Mouse (Mus musculus) E14TG2a.4 (cell line): ENCODE data around the gene Rfx3.

Experiments used
- CTCF ChIP-seq: conservative IDR thresholded peaks from 2 replicates; pipeline ENCODE4 v1.5.1; 2014; ENCODE audit warnings: low read length
- NANOG ChIP-seq: IDR thresholded peaks from 2 replicates; pipeline ENCODE4 v1.6.1; 2014; ENCODE audit warnings: borderline replicate concordance, low read length, mixed read lengths
- POU5F1 ChIP-seq: IDR thresholded peaks from 2 replicates; pipeline ENCODE4 v1.6.1; 2014; ENCODE audit warnings: low read length, borderline replicate concordance

DNA sequence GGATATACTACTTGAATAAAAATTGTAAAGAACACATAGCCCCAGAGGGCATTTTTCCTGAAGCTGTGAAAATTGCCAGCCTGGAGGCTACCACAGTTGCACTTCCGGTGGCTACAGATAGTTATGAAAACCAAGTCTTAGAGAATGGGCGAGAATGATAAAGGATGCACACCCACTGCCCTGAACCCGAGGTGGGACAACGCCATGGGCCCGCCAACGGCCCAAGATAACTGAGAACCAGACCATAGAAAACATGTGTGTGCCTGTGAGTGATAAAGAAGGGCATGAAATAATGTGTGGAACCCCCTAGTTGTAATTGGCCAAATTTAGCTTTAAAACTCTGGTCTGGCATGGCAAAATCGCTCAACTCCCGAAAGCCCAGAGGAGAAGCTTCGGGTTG, 105.0 kb downstream of the Rfx3 start:
- TF ChIP-seq CTCF: no peak
- TF ChIP-seq NANOG: no peak
- TF ChIP-seq POU5F1: no peak
